Mouse (Mus musculus) forebrain, embryonic 16.5 days (tissue): ENCODE measurements around the gene Camk1g. TPM values are rescaled to one million over a fixed set of nuclear protein-coding genes. Genes with fewer than 3 reads are reported as not detected.

ENCODE experiments used
- ATAC-seq: fragments of 200-750 bp; cut with Nextera tagmentation; 2 replicates; pipeline ENCODE4 v1.8.0; 2017; ENCODE audit warnings: mild to moderate bottlenecking, moderate library complexity
- H3K27ac ChIP-seq: fragments of 300-500 bp; sonication (generic); 2 replicates; pipeline ENCODE4 v1.5.1; 2014; ENCODE audit warnings: low read length, control low read depth
- H3K27me3 ChIP-seq: fragments of 300-500 bp; sonication (generic); replicated peaks from 2 replicates; pipeline ENCODE4 v1.6.1; 2014; ENCODE audit warnings: low read length; ENCODE audit not compliant: control insufficient read depth, insufficient read depth
- H3K36me3 ChIP-seq: fragments of 300-500 bp; sonication (generic); 2 replicates; pipeline ENCODE4 v1.6.1; 2014; ENCODE audit not compliant: control insufficient read depth, insufficient read depth
- H3K4me1 ChIP-seq: fragments of 300-500 bp; sonication (generic); replicated peaks from 2 replicates; pipeline ENCODE4 v1.6.1; 2014; ENCODE audit warnings: low read length; ENCODE audit not compliant: control insufficient read depth, insufficient read depth
- H3K4me2 ChIP-seq: fragments of 300-500 bp; sonication (generic); 2 replicates; pipeline ENCODE4 v1.6.1; 2014; ENCODE audit warnings: mild to moderate bottlenecking, low read length, control low read depth
- H3K4me3 ChIP-seq: fragments of 300-500 bp; sonication (generic); replicated peaks from 2 replicates; pipeline ENCODE4 v1.5.1; 2014; ENCODE audit warnings: mild to moderate bottlenecking, low read length, control low read depth
- H3K9ac ChIP-seq: fragments of 300-500 bp; sonication (generic); replicated peaks from 2 replicates; pipeline ENCODE4 v1.6.1; 2014; ENCODE audit warnings: low read depth, low read length, control low read depth
- H3K9me3 ChIP-seq: fragments of 300-500 bp; sonication (generic); 2 replicates; pipeline ENCODE4 v1.6.1; 2016; ENCODE audit warnings: low read length; ENCODE audit not compliant: control insufficient read depth
- WGBS: fragments of 180-500 bp; shearing (Covaris S2); extraction: QIAGEN DNeasy Blood & Tissue Kit; methylation state at CpG from one replicate; pipeline ENCODE4 v1.1.7; 2014; 5-methylcytosine and 5-hydroxymethylcytosine counted together
- polyA plus RNA-seq: library from polyadenylated mRNA; unstranded; fragments of >200 nt; fragmentation: Nextera tagmentation; extraction: Ambion mirVana; gene quantifications from 2 replicates; pipeline ENCODE4 v1.2.1, GENCODE M21; 2015

The Camk1g gene
- 49.9 and 51.9 TPM in 2 replicates for polyA plus RNA-seq

DNA sequence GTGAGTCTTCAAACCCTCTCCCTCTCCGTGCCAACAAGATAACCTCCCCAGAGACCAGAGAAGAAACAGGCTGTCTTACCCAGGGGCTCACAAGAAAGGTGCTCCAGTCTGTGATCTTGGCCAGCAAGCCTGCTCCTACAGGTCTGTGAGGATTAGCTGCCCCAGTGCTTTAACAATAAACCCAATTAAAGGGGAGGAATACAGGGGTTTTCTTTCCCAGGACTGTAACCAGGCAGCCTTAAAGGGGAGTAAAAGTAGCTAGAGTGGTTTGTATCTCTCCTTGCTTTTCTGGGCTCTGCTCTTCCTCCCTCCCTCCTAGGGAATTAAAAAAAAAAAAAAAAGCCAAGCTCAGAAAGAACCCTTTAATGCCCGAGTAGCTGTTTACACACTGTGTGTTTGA lies at the start of gene Camk1g:
Camk1g (minus strand) TSS at position 203 of the 400 bp plus-strand sequence.
- no peaks in the 10 kb centered on the region for H3K27me3 ChIP-seq
- peak within 1 kb of the TSS; percentile 66 for H3K4me3 ChIP-seq
- peak within 1 kb of the TSS; percentile 67 for H3K27ac ChIP-seq
- peak; percentile 90 for ATAC-seq
- WGBS: 2% methylated on average over 2 of the region's 2 CpGs
- H3K9ac ChIP-seq: peak within 1 kb of the TSS; percentile 72
- no peaks in the 10 kb centered on the region for H3K9me3 ChIP-seq
- H3K4me2 ChIP-seq: peak within 1 kb of the TSS; percentile 76
- no peaks in the 10 kb centered on the region for H3K36me3 ChIP-seq
- peaks cover 30% of the 10 kb centered on the region for H3K4me1 ChIP-seq

DNA sequence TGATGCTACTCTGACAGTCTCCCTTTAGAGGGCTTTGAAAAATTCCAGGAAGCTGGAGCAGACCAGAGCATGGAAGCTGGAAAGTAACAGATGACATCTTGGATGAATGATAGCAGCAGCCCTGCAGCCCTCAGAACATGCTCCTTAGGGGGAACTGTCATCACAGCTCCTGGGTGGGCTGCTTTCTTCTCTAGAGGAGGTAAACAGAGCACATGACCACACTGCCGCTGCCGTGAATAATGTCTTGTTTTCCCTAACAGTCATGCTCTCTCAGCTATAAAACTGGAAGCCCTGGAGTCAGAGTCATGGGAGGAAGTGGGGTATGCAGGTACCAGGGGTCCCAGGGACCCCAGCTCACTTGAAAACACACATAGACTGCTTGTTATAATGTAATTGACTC lies 49.1 kb upstream of the Camk1g start:
- no peak overlapping the region for H3K4me3 ChIP-seq
- H3K4me2 ChIP-seq: no peak overlapping the region
- ATAC-seq: no peak
- no peak overlapping the region for H3K9ac ChIP-seq
- no peaks in the 10 kb centered on the region for H3K9me3 ChIP-seq
- H3K4me1 ChIP-seq: peaks cover 22% of the 10 kb centered on the region
- no peak overlapping the region for H3K27ac ChIP-seq
- peaks cover 3% of the 10 kb centered on the region; the same call in 1 of the 2 replicates for H3K27me3 ChIP-seq
- H3K36me3 ChIP-seq: no peaks in the 10 kb centered on the region
- WGBS: 9% methylated on average over 2 of the region's 2 CpGs

DNA sequence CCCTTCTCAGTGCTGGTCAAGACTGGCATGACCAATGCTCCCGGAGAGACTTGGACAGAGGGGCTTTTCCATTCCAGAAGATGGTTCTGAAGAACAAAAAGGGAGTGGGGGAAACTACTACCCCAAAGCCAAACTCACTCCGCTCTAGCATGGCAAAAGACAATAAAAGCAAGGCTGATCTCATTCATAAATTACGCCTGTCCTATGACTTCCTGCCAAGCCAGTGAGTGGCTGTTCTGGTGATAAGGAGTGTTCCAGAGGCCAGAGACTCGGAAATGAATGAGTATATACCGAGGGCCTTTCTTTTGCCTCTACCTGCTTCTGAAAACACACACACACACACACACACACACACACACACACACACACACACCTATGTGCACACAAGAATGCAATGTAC lies 48.6 kb upstream of the Camk1g start:
- Histone ChIP-seq H3K36me3 (no peaks in the 10 kb centered on the region), H3K4me2 (no peak overlapping the region), H3K27me3 (peaks cover 3% of the 10 kb centered on the region; the same call in 1 of the 2 replicates), H3K27ac (no peak overlapping the region), H3K4me1 (peaks cover 18% of the 10 kb centered on the region), H3K4me3 (no peak overlapping the region), H3K9ac (no peak overlapping the region), H3K9me3 (no peaks in the 10 kb centered on the region)
- no peak for ATAC-seq
- 87% methylated on average over 5 of the region's 5 CpGs for WGBS

DNA sequence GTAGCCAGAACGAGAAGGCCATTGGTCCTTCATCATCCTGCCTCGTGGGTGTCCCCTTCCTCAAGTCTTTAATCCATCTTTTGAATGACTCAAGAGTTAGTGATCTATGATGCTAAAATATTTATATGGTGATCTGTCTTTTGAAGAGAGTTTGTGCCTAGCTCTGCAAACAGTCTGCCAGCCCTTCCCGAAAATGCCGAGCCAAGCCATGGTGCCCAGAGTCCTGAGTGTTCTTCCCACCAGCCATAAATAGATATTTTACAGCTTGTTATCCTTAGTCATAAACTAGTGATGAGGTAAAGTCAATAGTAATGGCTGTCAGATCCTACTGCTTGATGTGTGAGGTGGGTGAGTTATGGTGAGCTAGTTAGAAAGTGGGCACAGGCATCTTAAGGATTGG lies 44.0 kb upstream of the Camk1g start:
- Histone ChIP-seq H3K4me1 (peaks cover 9% of the 10 kb centered on the region), H3K4me2 (no peak overlapping the region), H3K4me3 (no peak overlapping the region), H3K27me3 (peaks cover 3% of the 10 kb centered on the region; the same call in 1 of the 2 replicates), H3K27ac (no peak overlapping the region), H3K9ac (no peak overlapping the region), H3K36me3 (no peaks in the 10 kb centered on the region), H3K9me3 (no peaks in the 10 kb centered on the region)
- 88% methylated on average over 4 of the region's 4 CpGs for WGBS
- no peak for ATAC-seq

DNA sequence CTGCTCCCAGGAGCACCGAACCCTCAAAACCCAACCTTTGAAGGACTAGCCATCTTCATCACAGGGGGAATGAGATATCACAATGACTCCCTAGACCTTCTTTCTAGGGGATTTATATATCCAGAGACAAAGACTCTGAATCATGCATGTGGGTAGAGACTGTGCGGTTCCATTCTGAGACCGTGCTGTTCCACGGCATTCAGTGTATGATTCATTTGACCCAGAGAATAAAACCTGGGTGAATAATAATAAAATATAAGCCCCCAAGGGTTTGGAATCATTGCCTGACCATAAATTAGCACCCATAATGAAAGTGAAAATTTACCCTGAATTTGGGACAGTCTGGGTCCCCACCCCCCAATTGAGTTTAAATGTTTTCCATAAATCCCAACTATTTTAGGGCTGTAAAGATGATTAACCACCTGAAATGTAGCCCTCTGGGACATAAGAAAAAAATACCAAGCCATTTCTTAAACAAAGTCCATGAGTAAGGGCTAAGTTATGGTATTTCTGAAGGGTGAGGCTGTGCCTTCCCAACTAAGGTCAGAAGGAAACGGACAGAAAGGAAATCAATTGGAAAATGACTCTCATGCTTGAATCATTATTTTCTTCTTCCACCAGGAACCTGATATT lies 43.4 kb upstream of the Camk1g start:
- H3K36me3 ChIP-seq: no peaks in the 10 kb centered on the region
- H3K4me1 ChIP-seq: peaks cover 3% of the 10 kb centered on the region
- 93% methylated on average over 5 of the region's 5 CpGs for WGBS
- no peak overlapping the region for H3K27ac ChIP-seq
- H3K9ac ChIP-seq: no peak overlapping the region
- no peak overlapping the region for H3K4me2 ChIP-seq
- peaks cover 3% of the 10 kb centered on the region; the same call in 1 of the 2 replicates for H3K27me3 ChIP-seq
- no peak overlapping the region for H3K4me3 ChIP-seq
- no peaks in the 10 kb centered on the region for H3K9me3 ChIP-seq
- ATAC-seq: no peak

DNA sequence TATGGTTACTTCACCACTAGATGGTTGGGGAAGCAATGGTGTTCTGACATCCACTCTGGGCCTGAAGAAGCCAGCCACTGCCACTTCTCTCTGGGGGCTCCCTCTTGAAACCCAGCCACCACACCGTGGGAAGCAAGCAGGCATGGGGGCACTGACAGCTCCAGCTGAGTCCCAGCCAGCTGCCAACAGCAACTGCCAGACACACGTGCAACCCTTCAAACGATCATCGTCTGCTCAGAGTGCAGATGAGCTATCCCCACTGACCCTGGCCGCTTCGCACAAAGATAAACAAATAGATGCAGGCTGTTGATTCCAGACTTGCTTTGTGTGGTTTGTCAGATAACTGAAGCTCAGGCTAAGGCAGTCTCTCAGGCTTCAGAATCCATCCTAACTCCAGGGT lies 37.4 kb upstream of the Camk1g start:
- Histone ChIP-seq H3K4me3 (no peak overlapping the region), H3K4me1 (peaks cover 6% of the 10 kb centered on the region), H3K36me3 (no peaks in the 10 kb centered on the region), H3K27me3 (no peaks in the 10 kb centered on the region), H3K4me2 (no peak overlapping the region), H3K9ac (no peak overlapping the region), H3K9me3 (no peaks in the 10 kb centered on the region), H3K27ac (no peak overlapping the region)
- ATAC-seq: no peak
- WGBS: 50% methylated on average over 6 of the region's 6 CpGs

DNA sequence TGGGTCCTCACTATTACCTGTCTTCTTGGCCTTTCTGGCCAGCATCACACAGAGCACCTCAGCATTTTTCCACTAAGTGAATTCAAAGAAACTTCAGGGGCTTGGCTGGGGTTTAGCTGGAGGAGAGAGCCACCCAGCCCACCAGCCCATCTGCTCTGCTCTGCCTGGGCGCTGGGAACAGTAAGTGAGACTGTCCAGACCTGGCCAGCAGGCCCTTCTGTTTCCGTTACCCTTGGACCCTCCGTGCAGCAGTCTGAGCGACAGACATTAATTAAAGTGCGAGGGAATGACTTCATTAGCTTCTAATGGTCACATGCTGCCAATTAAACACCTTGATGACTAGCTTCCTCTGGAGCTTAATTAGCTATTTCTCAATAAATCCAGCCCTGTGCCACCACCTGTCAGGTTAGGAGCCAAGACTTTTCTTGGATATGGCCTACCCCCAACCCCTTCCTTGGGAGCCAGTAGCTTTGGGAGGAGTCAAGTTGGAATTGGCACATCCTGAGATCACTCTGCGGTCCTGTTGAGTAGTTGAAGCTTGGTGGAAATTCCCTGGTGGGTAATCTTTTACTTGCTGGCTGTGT lies 36.1 kb upstream of the Camk1g start:
- no peak overlapping the region for H3K27ac ChIP-seq
- ATAC-seq: peak; percentile 87

DNA sequence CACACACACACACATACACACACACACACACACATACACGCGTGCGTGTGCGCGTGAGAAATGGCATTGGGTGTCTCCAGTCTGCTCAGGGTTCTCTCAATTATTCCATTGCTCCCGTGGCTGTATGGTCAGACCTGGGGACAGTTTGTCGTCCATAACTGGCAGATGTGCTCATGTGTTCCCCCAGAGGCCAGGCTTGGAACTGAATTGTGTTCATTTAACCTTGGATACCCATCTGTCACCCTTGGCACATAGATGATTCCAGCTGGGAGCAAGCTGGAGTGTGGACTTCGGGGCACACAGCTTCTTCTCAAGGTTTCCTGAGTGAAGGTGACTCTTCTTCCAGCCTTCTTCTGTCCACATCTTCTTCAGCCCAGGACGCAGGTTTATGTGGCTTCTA lies 31.6 kb upstream of the Camk1g start:
- Histone ChIP-seq H3K36me3 (no peaks in the 10 kb centered on the region), H3K4me3 (no peak overlapping the region), H3K27ac (no peak overlapping the region), H3K27me3 (no peaks in the 10 kb centered on the region), H3K9me3 (no peaks in the 10 kb centered on the region), H3K4me2 (no peak overlapping the region), H3K4me1 (peaks cover 6% of the 10 kb centered on the region), H3K9ac (no peak overlapping the region)
- ATAC-seq: no peak
- WGBS: 82% methylated on average over 9 of the region's 9 CpGs

More for the DNA sequence above, 36.1 kb upstream of the Camk1g start:
- H3K9me3 ChIP-seq: no peaks in the 10 kb centered on the region
- peaks cover 6% of the 10 kb centered on the region for H3K4me1 ChIP-seq
- 36% methylated on average over 6 of the region's 6 CpGs for WGBS
- H3K4me2 ChIP-seq: no peak overlapping the region
- no peak overlapping the region for H3K4me3 ChIP-seq
- no peaks in the 10 kb centered on the region for H3K36me3 ChIP-seq
- H3K9ac ChIP-seq: no peak overlapping the region
- no peaks in the 10 kb centered on the region for H3K27me3 ChIP-seq

DNA sequence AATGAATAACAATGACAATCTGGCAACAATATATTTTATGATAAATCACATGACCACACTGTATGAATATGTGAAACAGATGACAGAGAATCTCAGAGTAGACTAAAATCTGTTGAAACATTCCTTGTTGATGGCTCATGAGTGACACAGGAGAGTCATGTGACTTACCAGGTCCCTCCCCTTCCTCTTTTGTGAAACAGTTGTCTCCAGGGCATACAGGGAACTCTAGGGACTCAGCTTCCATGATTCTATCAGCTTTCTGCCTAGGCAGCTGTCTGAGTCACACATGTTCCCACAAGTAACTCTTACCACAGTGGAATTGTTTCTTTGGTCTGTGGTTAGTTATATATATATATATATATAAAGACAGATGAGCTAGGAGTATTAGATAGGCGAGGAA lies 30.2 kb upstream of the Camk1g start:
- no peaks in the 10 kb centered on the region for H3K9me3 ChIP-seq
- ATAC-seq: no peak

More for the DNA sequence above, 30.2 kb upstream of the Camk1g start:
- Histone ChIP-seq H3K4me3 (no peak overlapping the region), H3K27me3 (no peaks in the 10 kb centered on the region), H3K9ac (no peak overlapping the region), H3K27ac (no peak overlapping the region), H3K36me3 (no peaks in the 10 kb centered on the region), H3K4me2 (no peak overlapping the region), H3K4me1 (no peaks in the 10 kb centered on the region)
- WGBS: 76% methylated on average over 1 of the region's 1 CpGs
